Mouse (Mus musculus) ES-E14 (cell line): ENCODE measurements around the gene Usp44. TPM values are rescaled to one million over a fixed set of nuclear protein-coding genes. Genes with fewer than 3 reads are reported as not detected.
A peak's percentile ranks its signal among the peaks of the same experiment; 100 is the strongest.
"Not testable (repeated sequence)": the region's sequence is repeated elsewhere in the genome, so short reads cannot be mapped to it uniquely, and the experiment has no call there.

ENCODE experiments used
- DNase-seq: peaks from one replicate; pipeline ENCODE4 v3.0.0-alpha.2; 2013; ENCODE audit warnings: low read depth, low spot score
- H3K27ac ChIP-seq: 2 replicates; pipeline ENCODE4 v1.5.1; 2012; ENCODE audit warnings: low read depth, mild to moderate bottlenecking, low read length, moderate library complexity, mixed read lengths; ENCODE audit not compliant: poor library complexity, insufficient read depth, severe bottlenecking
- H3K36me3 ChIP-seq: 2 replicates; pipeline ENCODE4 v1.6.1; 2012; ENCODE audit warnings: mild to moderate bottlenecking, low read length, moderate library complexity, mixed read lengths; ENCODE audit not compliant: control insufficient read depth, poor library complexity, insufficient read depth, severe bottlenecking
- H3K4me1 ChIP-seq, 2 experiments: fragments of 150-350 bp in 1 of 2; sonication (generic) in 1 of 2; 2 replicates each; pipeline ENCODE4 v1.6.1; 2012; ENCODE audit warnings: low read length in 2 of 2, mild to moderate bottlenecking in 1 of 2, mixed read lengths in 1 of 2; ENCODE audit not compliant: control insufficient read depth in 2 of 2, insufficient read depth in 2 of 2, poor library complexity in 1 of 2
- H3K4me3 ChIP-seq, 2 experiments: fragments of 150-350 bp in 1 of 2; sonication (generic) in 1 of 2; 2 replicates each; pipeline ENCODE4 v1.5.1; 2012; ENCODE audit warnings: low read length in 2 of 2, low read depth in 1 of 2, mild to moderate bottlenecking in 1 of 2, mixed read lengths in 1 of 2; ENCODE audit not compliant: insufficient read depth in 1 of 2, poor library complexity in 1 of 2, severe bottlenecking in 1 of 2
- H3K9ac ChIP-seq: 2 replicates; pipeline ENCODE4 v1.6.1; 2012; ENCODE audit warnings: low read depth, mild to moderate bottlenecking, low read length, mixed read lengths; ENCODE audit not compliant: poor library complexity, insufficient read depth, severe bottlenecking
- H3K9me3 ChIP-seq: fragments of 150-350 bp; sonication (generic); 2 replicates; pipeline ENCODE4 v1.6.1; 2012; ENCODE audit warnings: low read depth, mild to moderate bottlenecking, low read length; ENCODE audit not compliant: control insufficient read depth, insufficient read depth
- CHD2 ChIP-seq: IDR thresholded peaks from 2 replicates; pipeline ENCODE4 v1.6.1; 2014; ENCODE audit warnings: mild to moderate bottlenecking, low read depth, low read length, inconsistent platforms
- HCFC1 ChIP-seq: IDR thresholded peaks from 2 replicates; pipeline ENCODE4 v1.6.1; 2012; ENCODE audit warnings: low read length, inconsistent platforms, borderline replicate concordance; ENCODE audit not compliant: insufficient read depth
- MAFK ChIP-seq: IDR thresholded peaks from 2 replicates; pipeline ENCODE4 v1.6.1; 2014; ENCODE audit warnings: mild to moderate bottlenecking, low read depth, low read length, inconsistent platforms; ENCODE audit not compliant: insufficient read depth
- ZC3H11A ChIP-seq: IDR thresholded peaks from 2 replicates; pipeline ENCODE4 v1.6.1; 2012; ENCODE audit warnings: low read depth, mild to moderate bottlenecking, inconsistent platforms, low read length, borderline replicate concordance
- ZNF384 ChIP-seq: IDR thresholded peaks from 2 replicates; pipeline ENCODE4 v1.6.1; 2012; ENCODE audit warnings: low read depth, low read length, inconsistent platforms
- in situ Hi-C, 2 experiments: fragments of 600-800 bp; cut with MboI; formaldehyde crosslinking; loops; one replicate each; pipeline ENCODE4 v1.15.1; 2025; ENCODE audit warnings: low sequenced_read_pairs in 2 of 2, inconsistent platforms in 1 of 2; ENCODE audit not compliant: unreplicated experiment in 2 of 2
- total RNA-seq: library from RNA; depleted of rRNA; stranded (reverse); fragments of 300-350 nt; gene quantifications from 2 replicates; pipeline ENCODE4 v1.2.3, GENCODE M21; 2012

Usp44 gene
- total RNA-seq, 1 experiment: 19.7 TPM

DNA sequence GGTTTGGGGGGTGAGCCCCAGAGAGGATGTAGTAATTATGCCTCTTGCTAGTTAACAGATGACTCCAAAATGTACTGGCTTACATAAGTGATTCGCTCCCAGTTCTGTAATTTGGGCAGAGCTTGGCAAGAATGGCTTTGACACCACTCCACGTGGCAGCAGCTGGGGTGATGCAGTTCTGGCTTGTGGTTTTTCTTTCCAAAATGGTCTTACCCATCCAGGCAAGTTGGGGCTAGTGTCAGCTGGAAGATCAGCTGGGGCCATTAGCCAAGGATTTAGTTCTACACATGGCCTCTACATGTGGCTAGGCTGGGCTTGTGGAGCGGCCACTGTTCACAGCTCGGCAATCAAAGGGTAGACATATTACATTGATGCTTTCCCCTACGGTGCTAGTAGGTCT, 30.5 kb upstream of the Usp44 start:
- Histone ChIP-seq H3K4me3 (no peak overlapping the region), H3K27ac (no peak overlapping the region), H3K36me3 (no peaks in the 10 kb centered on the region), H3K4me1 (no peaks in the 10 kb centered on the region), H3K9ac (no peak overlapping the region), H3K9me3 (no peaks in the 10 kb centered on the region)
- in situ Hi-C loops: loop anchor here in 1 of 2 experiments (25.0 kb wide), 2 partner anchors 364 to 739 kb away; no protein-coding TSS in a partner anchor
- DNase-seq: no peak
- no peak for TF ChIP-seq ZNF384

DNA sequence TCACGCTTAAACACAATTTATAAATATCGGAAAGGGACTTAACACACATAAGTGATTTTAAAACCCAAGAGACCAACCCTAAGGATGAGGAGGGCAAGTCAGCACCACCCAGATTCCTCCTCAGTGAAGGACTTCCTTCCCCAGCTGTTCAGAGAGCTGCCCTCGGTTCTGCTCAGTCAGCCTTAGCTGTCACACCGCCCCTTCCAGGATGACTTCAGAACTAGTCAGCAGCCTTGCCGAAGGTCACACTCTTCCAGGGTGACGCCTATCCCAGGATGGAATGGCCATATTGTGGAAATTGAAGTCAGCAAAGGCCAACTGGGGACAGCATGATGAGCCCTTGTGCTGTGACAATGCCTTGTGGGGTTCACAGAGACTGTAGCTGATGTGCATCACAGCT, 28.2 kb upstream of the Usp44 start:
- Histone ChIP-seq H3K27ac (no peak overlapping the region), H3K9me3 (no peaks in the 10 kb centered on the region)
- in situ Hi-C loops: loop anchor here in 1 of 2 experiments (25.0 kb wide), 2 partner anchors 366 to 741 kb away; no protein-coding TSS in a partner anchor

DNA sequence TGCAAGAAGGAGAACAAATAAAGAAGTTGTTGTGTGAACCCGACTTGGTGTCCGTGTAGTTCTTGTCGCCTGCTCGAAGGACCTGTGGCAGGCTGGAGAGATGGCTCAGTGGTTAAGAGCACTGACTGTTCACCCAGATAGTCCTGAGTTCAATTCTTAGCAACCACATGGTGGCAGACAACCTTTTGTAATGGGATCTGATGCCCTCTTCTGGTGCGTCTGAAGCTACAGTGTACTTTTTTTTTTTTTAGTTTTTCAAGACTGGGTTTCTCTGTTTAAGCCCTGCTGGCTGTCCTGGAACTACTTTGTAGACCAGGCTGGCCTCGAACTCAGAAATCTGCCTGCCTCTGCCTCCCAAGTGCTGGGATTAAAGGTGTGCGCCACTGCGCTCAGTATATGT, 21.9 kb upstream of the Usp44 start:
- H3K27ac ChIP-seq, H3K4me1 ChIP-seq, H3K9ac ChIP-seq, H3K9me3 ChIP-seq, H3K4me3 ChIP-seq, DNase-seq, H3K36me3 ChIP-seq: not testable (repeated sequence)
- in situ Hi-C loops: loop anchor here in 1 of 2 experiments (25.0 kb wide), 2 partner anchors 372 to 747 kb away; no protein-coding TSS in a partner anchor
- TF ChIP-seq ZNF384: 0 out of 2 replicates have a peak, but pooled peaks have one; percentile 43

More for the DNA sequence above, 28.2 kb upstream of the Usp44 start:
- H3K4me3 ChIP-seq: no peak overlapping the region
- H3K36me3 ChIP-seq: no peaks in the 10 kb centered on the region
- DNase-seq: no peak
- H3K9ac ChIP-seq: no peak overlapping the region
- TF ChIP-seq ZNF384: no peak
- TF ChIP-seq ZC3H11A: no peak
- TF ChIP-seq MAFK: no peak
- TF ChIP-seq CHD2: no peak
- no peak for TF ChIP-seq HCFC1
- H3K4me1 ChIP-seq: no peaks in the 10 kb centered on the region

DNA sequence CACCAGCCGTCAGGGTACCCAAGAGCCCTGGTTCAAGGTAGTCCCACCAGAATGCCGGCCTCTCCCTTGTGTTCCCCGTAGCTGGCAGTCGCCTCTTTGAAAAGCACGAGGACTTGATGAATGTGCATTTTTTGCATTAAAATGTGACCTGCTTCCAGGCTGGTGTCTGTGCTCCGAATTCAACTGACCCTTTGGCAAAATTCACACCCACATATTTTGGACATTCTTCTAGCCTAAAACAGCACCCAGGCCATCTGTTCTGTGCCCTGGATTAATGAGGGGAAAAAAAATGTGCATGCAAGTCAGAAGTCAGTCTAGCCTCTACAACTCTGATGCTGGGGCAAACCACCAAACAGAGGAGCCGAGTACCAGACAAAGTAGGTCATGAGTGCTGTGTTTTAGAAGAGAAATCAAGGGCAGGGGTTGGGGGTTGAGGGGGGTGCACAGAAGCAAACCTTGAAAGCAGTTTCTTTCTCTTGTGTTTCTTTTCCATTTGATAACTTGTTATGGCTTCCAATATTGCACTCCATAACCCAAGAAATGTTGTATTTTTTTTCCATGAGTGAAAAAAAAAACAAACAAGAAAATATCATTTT, 20.7 kb upstream of the Usp44 start:
- H3K27ac ChIP-seq: no peak overlapping the region
- no peak overlapping the region for H3K4me3 ChIP-seq
- H3K9ac ChIP-seq: no peak overlapping the region
- H3K9me3 ChIP-seq: no peaks in the 10 kb centered on the region
- no peak for DNase-seq
- H3K4me1 ChIP-seq: peaks cover 2 to 3% of the 10 kb centered on the region in 2 experiments; a peak in 1 of 4 replicates
- no peaks in the 10 kb centered on the region for H3K36me3 ChIP-seq
- in situ Hi-C loops: loop anchor here in 1 of 2 experiments (25.0 kb wide), 2 partner anchors 373 to 748 kb away; no protein-coding TSS in a partner anchor
- TF ChIP-seq MAFK (no peak), CHD2 (no peak), ZNF384 (no peak), HCFC1 (no peak)

DNA sequence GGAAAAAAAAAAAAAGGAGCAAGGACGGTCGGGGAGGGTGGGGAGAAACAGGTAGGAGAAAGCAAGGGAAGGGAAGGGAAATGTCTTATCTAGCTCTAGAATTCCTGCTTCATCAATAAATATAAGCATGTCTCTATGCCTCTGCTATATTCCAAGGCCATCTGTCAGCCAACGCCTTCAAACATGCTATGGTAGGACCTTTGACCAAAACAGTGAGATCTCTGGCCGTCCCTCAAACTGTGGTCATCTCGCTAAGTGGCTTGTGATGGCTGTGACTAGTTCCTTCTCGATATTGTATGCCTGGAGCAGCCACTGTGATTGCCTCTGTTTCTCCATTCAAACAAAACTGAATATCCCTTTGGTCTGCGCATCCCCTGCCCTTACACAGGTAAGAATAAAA, 19.3 kb upstream of the Usp44 start:
- in situ Hi-C loops: loop anchor here in 1 of 2 experiments (25.0 kb wide), 2 partner anchors 375 to 750 kb away; no protein-coding TSS in a partner anchor
- H3K4me1 ChIP-seq: peaks cover 2 to 3% of the 10 kb centered on the region in 2 experiments; a peak in 1 of 4 replicates
- no peaks in the 10 kb centered on the region for H3K36me3 ChIP-seq
- H3K27ac ChIP-seq: no peak overlapping the region
- no peak for DNase-seq
- TF ChIP-seq CHD2: no peak
- TF ChIP-seq ZC3H11A: no peak
- TF ChIP-seq MAFK: no peak
- no peak for TF ChIP-seq ZNF384
- no peak for TF ChIP-seq HCFC1
- H3K4me3 ChIP-seq: no peak overlapping the region
- H3K9ac ChIP-seq: no peak overlapping the region
- H3K9me3 ChIP-seq: no peaks in the 10 kb centered on the region
